Mouse (Mus musculus): ENCODE results near the gene Stac.

Stac gene

GRCm38 (mm10) chr9:111514586-111515473, 175.3 kb downstream of the Stac start:
- no peak for DNase-seq (ENCODE audit: low read depth)

Measured in naive thymus-derived CD4-positive, alpha-beta T cell, adult 2 months (primary cell).